Mouse (Mus musculus): ENCODE data around the gene Pgm2. TPM values are rescaled to one million over a fixed set of nuclear protein-coding genes. Genes with fewer than 3 reads are reported as not detected.

The Pgm2 gene
- polyA plus RNA-seq, 1 experiment from 2014 or later: 16.6 TPM

DNA sequence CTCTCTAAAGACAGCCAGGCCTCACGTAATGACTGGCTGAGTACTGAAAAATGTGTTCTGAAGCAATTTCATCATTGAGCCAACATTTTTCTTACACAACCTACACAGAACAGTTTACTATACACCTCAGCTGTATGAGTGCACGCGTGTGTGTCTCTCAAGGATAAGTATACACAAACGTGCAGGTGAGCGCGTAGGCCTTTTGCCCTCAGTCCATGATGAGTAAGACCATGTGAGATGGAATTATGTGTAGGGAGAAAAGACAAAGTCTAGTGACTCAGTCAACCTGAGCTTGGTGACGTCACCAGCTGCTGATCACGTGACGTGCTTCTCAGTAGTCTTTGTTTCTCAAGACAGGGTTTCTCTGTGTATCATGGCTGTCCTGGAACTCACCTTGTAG is 7.3 kb upstream of the Pgm2 start:
- Histone ChIP-seq H3K9ac (ENCODE audit: low read depth, low read length) (no peak overlapping the region), H3K27ac (ENCODE audit: low read length) (no peak overlapping the region), H3K36me3 (ENCODE audit: control insufficient read depth, insufficient read depth, low read length) (no peaks in the 10 kb centered on the region), H3K4me3 (ENCODE audit: low read depth, low read length) (no peak overlapping the region), H3K9me3 (replicated peaks; ENCODE audit: control insufficient read depth, low read length, poor library complexity, severe bottlenecking) (no peaks in the 10 kb centered on the region), H3K4me2 (ENCODE audit: low read length) (no peak overlapping the region), H3K4me1 (ENCODE audit: control insufficient read depth, insufficient read depth, low read length) (peaks cover 3% of the 10 kb centered on the region; the same call in 1 of the 2 replicates), H3K27me3 (ENCODE audit: control insufficient read depth, insufficient read depth, low read depth, low read length) (no peaks in the 10 kb centered on the region)
- ATAC-seq: no peak
- WGBS: 98% methylated on average over 9 of the region's 9 CpGs

DNA sequence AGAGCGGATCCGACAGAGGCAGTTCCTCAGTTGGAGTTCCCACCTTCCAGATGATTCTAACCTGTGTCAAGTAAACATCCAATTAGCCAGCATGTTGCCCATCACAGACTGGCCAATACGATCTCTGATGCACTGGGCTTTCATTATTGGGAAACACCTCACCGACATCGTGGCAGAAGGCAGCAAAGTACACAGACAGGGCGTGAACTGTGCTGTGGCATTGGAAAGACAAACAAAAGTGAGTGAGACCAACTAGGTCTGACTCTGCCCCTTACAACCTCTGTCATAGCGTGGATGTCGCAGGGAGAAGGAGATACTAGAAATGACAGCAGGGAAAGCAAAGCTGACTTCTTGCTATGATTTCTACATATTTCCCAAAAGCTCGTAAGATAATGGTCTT is 4.0 kb upstream of the Pgm2 start:
- Histone ChIP-seq H3K4me3 (ENCODE audit: low read depth, low read length) (no peak overlapping the region), H3K9me3 (replicated peaks; ENCODE audit: control insufficient read depth, low read length, poor library complexity, severe bottlenecking) (no peaks in the 10 kb centered on the region), H3K27ac (ENCODE audit: low read length) (no peak overlapping the region), H3K4me1 (ENCODE audit: control insufficient read depth, insufficient read depth, low read length) (peaks cover 7% of the 10 kb centered on the region; the same call in 1 of the 2 replicates), H3K4me2 (ENCODE audit: low read length) (no peak overlapping the region), H3K36me3 (ENCODE audit: control insufficient read depth, insufficient read depth, low read length) (no peaks in the 10 kb centered on the region), H3K27me3 (ENCODE audit: control insufficient read depth, insufficient read depth, low read depth, low read length) (no peaks in the 10 kb centered on the region), H3K9ac (ENCODE audit: low read depth, low read length) (no peak overlapping the region)
- WGBS: 89% methylated on average over 9 of the region's 9 CpGs
- no peak for ATAC-seq

DNA sequence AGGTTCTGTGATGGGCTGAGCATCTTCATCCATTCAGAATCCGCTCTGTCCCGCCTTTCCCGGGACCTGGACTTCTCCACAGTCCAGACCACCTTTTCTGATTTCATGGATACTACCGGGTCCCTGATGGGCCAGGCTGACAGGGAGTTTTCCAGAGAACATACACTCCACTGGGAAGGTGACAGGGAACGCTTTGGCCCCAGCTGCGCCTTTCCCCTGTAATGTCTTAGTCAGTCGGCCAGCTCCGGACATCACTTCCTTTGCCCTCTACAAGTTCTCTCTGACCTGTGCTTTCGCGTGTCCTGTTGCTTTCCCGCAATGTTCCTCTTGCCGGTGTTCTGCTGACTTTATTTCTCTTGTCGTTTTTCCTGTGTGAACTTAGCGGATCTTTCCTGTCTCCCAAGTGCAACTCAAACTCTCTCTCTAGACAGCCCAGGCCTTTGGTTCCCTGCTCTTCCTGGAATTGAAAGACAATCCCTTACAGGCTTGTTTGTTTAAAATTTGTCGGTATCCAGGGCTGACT is 660 bp downstream of the Pgm2 start:
- no peaks in the 10 kb centered on the region for H3K27me3 ChIP-seq (ENCODE audit: control insufficient read depth, insufficient read depth, low read depth, low read length)
- peak; percentile 63; the same call in 1 of the 2 replicates for ATAC-seq
- H3K4me3 ChIP-seq (ENCODE audit: low read depth, low read length): peak overlapping the region; percentile 73
- H3K36me3 ChIP-seq (ENCODE audit: control insufficient read depth, insufficient read depth, low read length): peaks cover 7% of the 10 kb centered on the region; the same call in 1 of the 2 replicates
- WGBS: 2% methylated on average over 15 of the region's 15 CpGs
- peak overlapping the region; percentile 80 for H3K27ac ChIP-seq (ENCODE audit: low read length)
- H3K4me1 ChIP-seq (ENCODE audit: control insufficient read depth, insufficient read depth, low read length): peaks cover 12% of the 10 kb centered on the region; the same call in 1 of the 2 replicates
- peak overlapping the region; percentile 85 for H3K9ac ChIP-seq (ENCODE audit: low read depth, low read length)
- H3K4me2 ChIP-seq (ENCODE audit: low read length): peak overlapping the region; percentile 84
- no peaks in the 10 kb centered on the region for H3K9me3 ChIP-seq (replicated peaks; ENCODE audit: control insufficient read depth, low read length, poor library complexity, severe bottlenecking)

DNA sequence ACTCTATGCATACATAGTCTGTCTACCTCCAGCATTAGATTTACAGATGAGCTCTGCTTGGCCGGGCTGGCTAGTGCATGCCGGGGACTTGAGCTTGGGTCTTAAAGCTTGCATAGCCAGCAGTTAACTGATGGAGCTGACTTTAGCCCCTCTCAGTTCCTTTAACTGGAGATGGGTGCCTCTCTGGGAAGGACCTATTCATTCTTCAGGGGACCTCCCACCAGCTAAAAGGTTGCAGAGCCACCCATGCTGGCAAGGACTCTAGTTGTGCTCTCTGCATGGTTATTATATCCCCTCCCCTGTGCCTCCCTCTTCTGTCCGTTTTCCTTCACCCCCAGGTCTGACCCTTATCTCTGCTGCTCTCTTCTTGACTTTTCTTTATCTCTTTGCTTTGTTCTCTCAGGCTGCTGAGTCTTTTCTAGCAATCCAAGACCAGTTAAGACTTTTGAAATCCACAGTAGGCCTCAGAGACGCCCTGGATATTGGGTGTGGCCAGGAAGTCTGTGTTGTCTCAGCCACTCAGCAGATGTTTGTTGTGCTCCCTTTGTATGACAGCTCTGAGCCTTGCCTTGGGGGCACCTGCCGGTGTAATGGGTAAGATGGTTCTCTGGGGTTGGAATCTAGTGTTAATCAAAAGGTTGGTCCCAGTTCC is 2.7 kb downstream of the Pgm2 start:
- no peak overlapping the region for H3K4me2 ChIP-seq (ENCODE audit: low read length)
- H3K27ac ChIP-seq (ENCODE audit: low read length): no peak overlapping the region
- ATAC-seq: no peak
- H3K9me3 ChIP-seq (replicated peaks; ENCODE audit: control insufficient read depth, low read length, poor library complexity, severe bottlenecking): no peaks in the 10 kb centered on the region
- H3K36me3 ChIP-seq (ENCODE audit: control insufficient read depth, insufficient read depth, low read length): peaks cover 9% of the 10 kb centered on the region; the same call in 1 of the 2 replicates
- 83% methylated on average over 5 of the region's 5 CpGs for WGBS
- no peaks in the 10 kb centered on the region for H3K27me3 ChIP-seq (ENCODE audit: control insufficient read depth, insufficient read depth, low read depth, low read length)
- H3K4me1 ChIP-seq (ENCODE audit: control insufficient read depth, insufficient read depth, low read length): peaks cover 12% of the 10 kb centered on the region; the same call in 1 of the 2 replicates
- H3K9ac ChIP-seq (ENCODE audit: low read depth, low read length): no peak overlapping the region
- H3K4me3 ChIP-seq (ENCODE audit: low read depth, low read length): no peak overlapping the region

DNA sequence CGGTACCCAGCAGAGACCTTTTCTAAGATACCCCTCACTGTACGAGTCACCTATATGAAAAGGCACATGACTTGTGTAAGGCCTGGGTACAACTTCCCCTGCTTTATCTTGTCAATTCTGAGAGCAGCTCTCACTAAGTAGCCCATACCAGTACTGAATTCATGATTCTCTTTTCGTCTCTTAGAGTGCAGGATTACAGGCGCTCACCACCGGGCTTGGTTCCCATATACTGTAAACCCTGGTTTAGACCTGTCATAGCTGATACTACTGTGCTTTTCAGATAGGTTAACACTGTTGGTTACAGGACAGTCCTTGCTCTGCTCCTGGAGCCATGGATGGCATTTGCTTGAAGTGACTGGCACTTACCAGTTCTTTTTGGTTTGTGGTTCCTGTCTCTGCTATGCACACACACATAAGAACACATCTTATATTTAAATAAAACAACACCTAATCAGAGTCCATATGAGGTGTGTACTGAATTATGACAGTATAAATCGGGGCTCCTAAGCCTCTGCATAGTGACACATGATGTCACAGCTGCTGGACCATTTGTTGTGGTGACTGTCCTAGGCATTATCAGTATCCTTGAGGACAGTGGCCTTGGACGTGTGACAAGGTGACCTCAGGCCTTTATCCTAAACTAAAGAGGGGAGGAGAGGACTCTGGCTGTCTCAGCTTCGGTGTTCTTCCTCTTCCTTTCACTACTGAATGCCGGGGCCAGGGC is 9.4 kb downstream of the Pgm2 start:
- Histone ChIP-seq H3K27me3 (ENCODE audit: control insufficient read depth, insufficient read depth, low read depth, low read length) (no peaks in the 10 kb centered on the region), H3K4me3 (ENCODE audit: low read depth, low read length) (no peak overlapping the region), H3K9ac (ENCODE audit: low read depth, low read length) (no peak overlapping the region), H3K4me1 (ENCODE audit: control insufficient read depth, insufficient read depth, low read length) (no peaks in the 10 kb centered on the region), H3K27ac (ENCODE audit: low read length) (no peak overlapping the region), H3K4me2 (ENCODE audit: low read length) (no peak overlapping the region), H3K9me3 (replicated peaks; ENCODE audit: control insufficient read depth, low read length, poor library complexity, severe bottlenecking) (no peaks in the 10 kb centered on the region), H3K36me3 (ENCODE audit: control insufficient read depth, insufficient read depth, low read length) (peaks cover 10% of the 10 kb centered on the region)
- ATAC-seq: no peak
- WGBS: 82% methylated on average over 9 of the region's 9 CpGs

DNA sequence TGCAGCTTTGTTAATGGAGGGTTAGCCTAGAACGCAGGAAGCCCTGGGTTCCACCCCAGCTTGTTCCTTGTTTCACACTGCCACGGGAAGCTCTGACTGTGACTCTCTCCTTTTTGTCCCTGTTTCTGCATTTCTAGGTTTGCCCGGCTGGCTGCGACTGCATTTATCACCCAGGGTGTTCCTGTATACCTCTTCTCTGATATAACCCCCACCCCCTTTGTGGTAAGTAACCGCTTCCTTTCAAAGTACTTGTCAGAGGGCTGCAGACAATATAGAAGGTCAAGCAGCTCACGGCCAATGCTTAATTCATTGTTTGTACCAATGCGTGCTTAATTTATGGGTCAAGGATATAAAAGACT is 9.9 kb downstream of the Pgm2 start:
- Histone ChIP-seq H3K4me3 (ENCODE audit: low read depth, low read length) (no peak overlapping the region), H3K4me2 (ENCODE audit: low read length) (no peak overlapping the region), H3K27me3 (ENCODE audit: control insufficient read depth, insufficient read depth, low read depth, low read length) (no peaks in the 10 kb centered on the region), H3K9me3 (replicated peaks; ENCODE audit: control insufficient read depth, low read length, poor library complexity, severe bottlenecking) (no peaks in the 10 kb centered on the region), H3K36me3 (ENCODE audit: control insufficient read depth, insufficient read depth, low read length) (peaks cover 12% of the 10 kb centered on the region), H3K9ac (ENCODE audit: low read depth, low read length) (no peak overlapping the region), H3K4me1 (ENCODE audit: control insufficient read depth, insufficient read depth, low read length) (no peaks in the 10 kb centered on the region), H3K27ac (ENCODE audit: low read length) (no peak overlapping the region)
- no peak for ATAC-seq
- WGBS: 65% methylated on average over 7 of the region's 7 CpGs

DNA sequence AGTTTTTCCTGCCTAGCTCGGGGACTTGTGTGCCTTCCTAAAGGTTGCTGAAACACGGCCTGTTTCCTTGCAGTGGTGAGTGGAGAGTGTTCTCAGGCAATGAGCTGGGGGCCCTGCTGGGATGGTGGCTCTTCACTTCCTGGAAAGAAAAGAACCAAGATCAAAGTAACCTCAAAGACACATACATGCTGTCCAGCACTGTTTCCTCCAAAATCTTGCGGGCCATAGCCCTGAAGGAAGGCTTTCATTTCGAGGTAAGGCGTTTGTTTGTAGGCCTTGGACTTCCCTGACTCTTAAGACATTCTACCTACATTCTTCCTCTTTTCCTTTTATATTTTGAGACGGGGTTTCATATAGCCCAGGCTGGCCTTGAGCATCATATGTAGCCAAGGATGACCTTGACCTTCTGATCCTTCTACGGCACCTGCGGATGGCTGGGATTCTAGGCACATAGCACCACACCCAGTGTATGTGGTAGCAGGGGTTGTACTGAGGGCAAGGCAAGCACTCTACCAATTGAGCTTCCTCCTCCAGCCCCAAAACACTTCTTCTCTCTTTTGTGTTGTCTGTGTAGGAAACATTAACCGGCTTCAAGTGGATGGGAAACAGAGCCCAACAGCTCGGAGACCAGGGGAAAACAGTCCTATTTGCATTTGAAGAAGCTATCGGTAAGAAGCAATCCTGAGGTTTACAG is 15.0 kb downstream of the Pgm2 start:
- WGBS: 91% methylated on average over 11 of the region's 11 CpGs
- H3K27ac ChIP-seq (ENCODE audit: low read length): no peak overlapping the region
- H3K4me1 ChIP-seq (ENCODE audit: control insufficient read depth, insufficient read depth, low read length): no peaks in the 10 kb centered on the region
- H3K27me3 ChIP-seq (ENCODE audit: control insufficient read depth, insufficient read depth, low read depth, low read length): no peaks in the 10 kb centered on the region
- no peak overlapping the region for H3K9ac ChIP-seq (ENCODE audit: low read depth, low read length)
- no peaks in the 10 kb centered on the region for H3K9me3 ChIP-seq (replicated peaks; ENCODE audit: control insufficient read depth, low read length, poor library complexity, severe bottlenecking)
- no peak overlapping the region for H3K4me3 ChIP-seq (ENCODE audit: low read depth, low read length)
- no peak for ATAC-seq
- peaks cover 21% of the 10 kb centered on the region for H3K36me3 ChIP-seq (ENCODE audit: control insufficient read depth, insufficient read depth, low read length)
- no peak overlapping the region for H3K4me2 ChIP-seq (ENCODE audit: low read length)

DNA sequence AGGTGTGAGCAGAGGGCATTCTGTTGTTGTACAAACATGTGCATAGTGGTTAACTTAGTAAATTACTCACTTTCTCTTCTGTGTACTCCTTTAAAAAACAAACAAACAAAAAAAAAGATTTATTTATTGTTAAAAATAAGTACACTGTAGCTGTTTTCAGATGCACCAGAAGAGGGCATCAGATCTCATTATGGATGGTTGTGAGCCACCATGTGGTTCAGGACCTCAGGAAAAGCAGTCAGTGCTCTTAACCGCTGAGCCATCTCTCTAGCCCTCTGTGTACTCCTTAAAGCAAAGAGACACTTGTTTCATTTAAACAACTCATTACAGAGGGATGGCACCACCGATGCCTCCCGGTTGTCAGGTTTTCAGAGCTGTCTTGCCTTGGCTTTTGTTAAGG is 16.5 kb downstream of the Pgm2 start:
- no peak for ATAC-seq
- H3K9ac ChIP-seq (ENCODE audit: low read depth, low read length): no peak overlapping the region
- H3K4me3 ChIP-seq (ENCODE audit: low read depth, low read length): no peak overlapping the region
- 74% methylated on average over 3 of the region's 3 CpGs for WGBS
- H3K4me1 ChIP-seq (ENCODE audit: control insufficient read depth, insufficient read depth, low read length): no peaks in the 10 kb centered on the region
- H3K36me3 ChIP-seq (ENCODE audit: control insufficient read depth, insufficient read depth, low read length): peaks cover 32% of the 10 kb centered on the region
- H3K4me2 ChIP-seq (ENCODE audit: low read length): no peak overlapping the region
- H3K27me3 ChIP-seq (ENCODE audit: control insufficient read depth, insufficient read depth, low read depth, low read length): no peaks in the 10 kb centered on the region
- H3K27ac ChIP-seq (ENCODE audit: low read length): no peak overlapping the region
- H3K9me3 ChIP-seq (replicated peaks; ENCODE audit: control insufficient read depth, low read length, poor library complexity, severe bottlenecking): no peaks in the 10 kb centered on the region

DNA sequence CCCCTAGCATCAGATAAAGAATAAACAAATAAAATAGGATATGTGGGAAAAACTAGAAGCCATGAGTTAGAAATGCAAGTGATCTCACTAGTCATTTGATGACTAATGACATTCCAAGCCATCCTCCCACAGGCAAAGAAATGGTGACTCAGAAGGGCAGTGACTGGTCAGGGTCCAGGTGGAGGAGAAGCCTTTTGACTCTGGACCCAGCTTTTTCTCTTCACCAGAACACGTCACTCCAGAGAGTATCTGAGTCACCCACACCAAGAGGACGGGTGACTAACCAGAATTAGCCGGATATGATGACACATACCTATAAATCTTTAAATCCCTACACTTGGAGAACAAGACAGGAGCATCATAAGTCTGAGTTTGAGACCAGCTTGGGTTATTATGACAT is 19.6 kb downstream of the Pgm2 start:
- Histone ChIP-seq H3K36me3 (ENCODE audit: control insufficient read depth, insufficient read depth, low read length) (peaks cover 54% of the 10 kb centered on the region), H3K9me3 (replicated peaks; ENCODE audit: control insufficient read depth, low read length, poor library complexity, severe bottlenecking) (peaks cover 7% of the 10 kb centered on the region; the same call in 1 of the 2 replicates), H3K27me3 (ENCODE audit: control insufficient read depth, insufficient read depth, low read depth, low read length) (no peaks in the 10 kb centered on the region), H3K27ac (ENCODE audit: low read length) (no peak overlapping the region), H3K4me3 (ENCODE audit: low read depth, low read length) (no peak overlapping the region), H3K4me1 (ENCODE audit: control insufficient read depth, insufficient read depth, low read length) (no peaks in the 10 kb centered on the region), H3K4me2 (ENCODE audit: low read length) (no peak overlapping the region), H3K9ac (ENCODE audit: low read depth, low read length) (no peak overlapping the region)
- ATAC-seq: no peak
- WGBS: 94% methylated on average over 3 of the region's 3 CpGs

Data from midbrain, embryonic 16.5 days (tissue).